Mouse (Mus musculus) E14TG2a.4 (cell line): ENCODE measurements at regions not wholly inside any gene's neighbourhood (a gene's known extent, or its start where the extent isn't known, plus 50 kb on each side); places are given as distances from the start of the nearest gene placed in this dataset.

Experiments used
- CTCF ChIP-seq: conservative IDR thresholded peaks from 2 replicates; pipeline ENCODE4 v1.5.1; 2014; ENCODE audit warnings: low read length
- NANOG ChIP-seq: IDR thresholded peaks from 2 replicates; pipeline ENCODE4 v1.6.1; 2014; ENCODE audit warnings: borderline replicate concordance, low read length, mixed read lengths

DNA sequence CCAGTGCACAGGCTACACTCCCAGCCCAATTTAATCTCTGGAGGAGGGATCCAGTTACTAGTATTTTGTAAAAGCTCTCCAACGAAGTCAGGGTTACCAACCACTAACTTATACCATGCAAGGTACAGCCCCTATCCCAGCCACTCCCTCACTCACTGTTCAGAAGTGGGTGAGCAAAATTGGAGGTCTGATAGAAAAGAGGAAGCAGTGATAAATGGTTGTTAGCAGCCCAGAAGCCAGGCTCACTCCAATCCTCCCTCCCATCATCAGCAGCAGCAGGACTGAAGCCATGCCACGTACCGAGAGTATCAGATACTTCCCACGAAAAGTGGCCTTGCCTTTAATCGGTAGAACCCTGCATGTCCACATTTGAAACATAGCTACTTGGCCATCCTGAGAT lies 86.1 kb downstream of the Efnb1 start:
- TF ChIP-seq CTCF (no peak), NANOG (no peak)
